Mouse (Mus musculus) G1E (cell line): ENCODE data around the gene Elane.

Experiments used
- CTCF ChIP-seq: IDR thresholded peaks from 2 replicates; pipeline ENCODE4 v1.5.1; 2012; ENCODE audit warnings: low read depth, low read length, inconsistent platforms, mixed read lengths
- POLR2AphosphoS5 ChIP-seq: IDR thresholded peaks from 2 replicates; pipeline ENCODE4 v1.6.1; 2012; ENCODE audit warnings: low read depth, low read length, inconsistent platforms; ENCODE audit not compliant: insufficient replicate concordance

- TF ChIP-seq CTCF (no peak), POLR2AphosphoS5 (no peak)
Measured at GRCm38 (mm10) chr10:79918231-79919078, 32.4 kb downstream of the Elane start.
